Mouse (Mus musculus) myocyte (in vitro differentiated cells): ENCODE data around the gene Pip5k1a. TPM values are rescaled to one million over a fixed set of nuclear protein-coding genes. Genes with fewer than 3 reads are reported as not detected.
A peak's percentile ranks its signal among the peaks of the same experiment; 100 is the strongest.

ENCODE experiments used
- H3K27me3 ChIP-seq: one replicate; pipeline ENCODE4 v1.6.1; 2011; ENCODE audit not compliant: control insufficient read depth, insufficient read depth, insufficient read length
- H3K36me3 ChIP-seq: one replicate; pipeline ENCODE4 v1.6.1; 2011; ENCODE audit not compliant: control insufficient read depth, insufficient read depth
- H3K4me2 ChIP-seq: one replicate; pipeline ENCODE4 v1.6.1; 2011; ENCODE audit warnings: low read depth, control low read depth
- H3K4me3 ChIP-seq: one replicate; pipeline ENCODE4 v1.5.1; 2011; ENCODE audit warnings: mild to moderate bottlenecking, control low read depth, moderate library complexity
- H3K79me2 ChIP-seq: one replicate; pipeline ENCODE4 v1.6.1; 2011; ENCODE audit not compliant: control insufficient read depth, insufficient read depth
- H3ac ChIP-seq: one replicate; pipeline ENCODE4 v1.6.1; 2011; ENCODE audit not compliant: control insufficient read depth, insufficient read length
- CEBPB ChIP-seq: IDR thresholded peaks from 2 replicates; pipeline ENCODE4 v1.6.1; 2011; ENCODE audit warnings: mild to moderate bottlenecking, moderate library complexity; ENCODE audit not compliant: poor library complexity, insufficient read depth, severe bottlenecking
- E2F4 ChIP-seq: IDR thresholded peaks from one replicate; pipeline ENCODE4 v1.6.1; 2011; ENCODE audit warnings: mild to moderate bottlenecking, control low read depth, moderate library complexity; ENCODE audit not compliant: insufficient read depth
- MAX ChIP-seq: IDR thresholded peaks from one replicate; pipeline ENCODE4 v1.6.1; 2011; ENCODE audit warnings: low read depth, mild to moderate bottlenecking, control low read depth
- MYOD1 ChIP-seq, 3 experiments: IDR thresholded peaks; one replicate each; pipeline ENCODE4 v1.6.1; 2011; ENCODE audit warnings: control low read depth in 2 of 3, low read depth in 2 of 3, mild to moderate bottlenecking in 2 of 3, moderate library complexity in 1 of 3; ENCODE audit not compliant: insufficient read length in 2 of 3, control insufficient read depth in 1 of 3
- MYOG ChIP-seq, 3 experiments: IDR thresholded peaks; one replicate each; pipeline ENCODE4 v1.6.1; 2011; ENCODE audit warnings: control low read depth in 2 of 3, low read depth in 2 of 3, mild to moderate bottlenecking in 2 of 3; ENCODE audit not compliant: insufficient read length in 2 of 3, control insufficient read depth in 1 of 3, insufficient read depth in 1 of 3
- POLR2A ChIP-seq: IDR thresholded peaks from one replicate; pipeline ENCODE4 v1.6.1; 2011; ENCODE audit warnings: low read depth, mild to moderate bottlenecking, control low read depth, moderate library complexity; ENCODE audit not compliant: insufficient read length
- POLR2AphosphoS2 ChIP-seq: IDR thresholded peaks from one replicate; pipeline ENCODE4 v1.6.1; 2011; ENCODE audit warnings: low read depth, control low read depth; ENCODE audit not compliant: insufficient read length
- SRF ChIP-seq: IDR thresholded peaks from one replicate; pipeline ENCODE4 v1.6.1; 2011; ENCODE audit warnings: low read depth; ENCODE audit not compliant: control insufficient read depth, insufficient read length
- TCF12 ChIP-seq: IDR thresholded peaks from one replicate; pipeline ENCODE4 v1.6.1; 2011; ENCODE audit warnings: mild to moderate bottlenecking, control low read depth; ENCODE audit not compliant: poor library complexity, insufficient read depth, severe bottlenecking
- TCF3 ChIP-seq: IDR thresholded peaks from one replicate; pipeline ENCODE4 v1.6.1; 2011; ENCODE audit warnings: low read depth, control low read depth; ENCODE audit not compliant: insufficient read length
- USF1 ChIP-seq: IDR thresholded peaks from one replicate; pipeline ENCODE4 v1.6.1; 2011; ENCODE audit warnings: low read depth, mild to moderate bottlenecking, control low read depth, moderate library complexity
- polyA plus RNA-seq: library from polyadenylated mRNA; unstranded; fragments of >200 nt; fragmentation: generic; extraction: Trizol; gene quantifications from one replicate; pipeline ENCODE4 v1.2.1, GENCODE M21; 2012; ENCODE audit warnings: missing spikeins

The Pip5k1a gene
- polyA plus RNA-seq, 1 experiment: 27.3 TPM

GRCm38 (mm10) chr3:95012982-95013381 is 93.7 kb downstream of the Pip5k1a start:
- H3K79me2 ChIP-seq: peaks cover 6% of the 10 kb centered on the region
- H3K4me2 ChIP-seq: no peak overlapping the region
- H3K4me3 ChIP-seq: peak overlapping the region; percentile 58
- no peak for TF ChIP-seq MYOD1 (IDR thresholded peaks at IDR 0.05; ENCODE audit: control insufficient read depth in 1 of 3, insufficient read length in 2 of 3, low read depth in 2 of 3)
- TF ChIP-seq MYOG (IDR thresholded peaks at IDR 0.05; ENCODE audit: control insufficient read depth in 1 of 3, insufficient read depth in 1 of 3, insufficient read length in 2 of 3, low read depth in 2 of 3): no peak
- TF ChIP-seq POLR2AphosphoS2: no peak
- no peak for TF ChIP-seq POLR2A
- TF ChIP-seq SRF: no peak
- TF ChIP-seq MAX: no peak
- no peak for TF ChIP-seq E2F4
- no peak for TF ChIP-seq CEBPB
- no peak for TF ChIP-seq USF1
- TF ChIP-seq TCF3: no peak
- no peaks in the 10 kb centered on the region for H3K27me3 ChIP-seq
- H3ac ChIP-seq: no peak overlapping the region
- no peaks in the 10 kb centered on the region for H3K36me3 ChIP-seq

GRCm38 (mm10) chr3:95010396-95010795 is 96.3 kb downstream of the Pip5k1a start:
- no peak for TF ChIP-seq POLR2AphosphoS2
- no peak for TF ChIP-seq TCF3
- no peak for TF ChIP-seq TCF12
- TF ChIP-seq MYOG (IDR thresholded peaks at IDR 0.05; ENCODE audit: control insufficient read depth in 1 of 3, insufficient read depth in 1 of 3, insufficient read length in 2 of 3, low read depth in 2 of 3): peak in 2 of 3 experiments; percentile 22 to 71
- TF ChIP-seq SRF: no peak
- TF ChIP-seq POLR2A: no peak
- peak in 2 of 3 experiments; percentile 41 to 59 for TF ChIP-seq MYOD1 (IDR thresholded peaks at IDR 0.05; ENCODE audit: control insufficient read depth in 1 of 3, insufficient read length in 2 of 3, low read depth in 2 of 3)
- TF ChIP-seq CEBPB: no peak
- Histone ChIP-seq H3K79me2 (peaks cover 6% of the 10 kb centered on the region), H3K36me3 (peaks cover 5% of the 10 kb centered on the region), H3ac (no peak overlapping the region), H3K4me3 (no peak overlapping the region), H3K27me3 (no peaks in the 10 kb centered on the region), H3K4me2 (no peak overlapping the region)

Other genes with a start within 250 kb of the Pip5k1a start
- gene Psmb4, start 220.0 kb downstream of the Pip5k1a start, polyA plus RNA-seq: 475 TPM
- 0.44 TPM for gene Selenbp1, start 173.9 kb downstream of the Pip5k1a start, polyA plus RNA-seq
- gene Rfx5, start 152.9 kb downstream of the Pip5k1a start, polyA plus RNA-seq: 3.5 TPM
- gene Pi4kb, start 132.2 kb downstream of the Pip5k1a start, polyA plus RNA-seq: 44.9 TPM
- 11.5 TPM for gene Zfp687, start 91.5 kb downstream of the Pip5k1a start, polyA plus RNA-seq
- gene Psmd4, start 64.3 kb downstream of the Pip5k1a start, polyA plus RNA-seq: 338 TPM
- gene Vps72, start 4.1 kb upstream of the Pip5k1a start, polyA plus RNA-seq: 85.6 TPM
- 2.5 TPM for gene Tmod4, start 17.5 kb upstream of the Pip5k1a start, polyA plus RNA-seq
- gene Scnm1, start 27.1 kb upstream of the Pip5k1a start, polyA plus RNA-seq: 30.6 TPM
- gene Lysmd1, start 27.2 kb upstream of the Pip5k1a start, polyA plus RNA-seq: 7.0 TPM
- gene Tnfaip8l2, start 35.4 kb upstream of the Pip5k1a start, polyA plus RNA-seq: 0.22 TPM
- gene Sema6c, start 53.5 kb upstream of the Pip5k1a start, polyA plus RNA-seq: 29.0 TPM
- 3.3 TPM for gene Gabpb2, start 111.0 kb upstream of the Pip5k1a start, polyA plus RNA-seq
- gene Cdc42se1, start 121.8 kb upstream of the Pip5k1a start, polyA plus RNA-seq: 61.5 TPM
- gene Mllt11, start 125.2 kb upstream of the Pip5k1a start, polyA plus RNA-seq: 51.9 TPM
- 0.04 TPM for gene Gm128, start 134.7 kb upstream of the Pip5k1a start, polyA plus RNA-seq
- gene Bnipl, start 144.3 kb upstream of the Pip5k1a start, polyA plus RNA-seq: 0.31 TPM
- gene Mindy1, start 174.4 kb upstream of the Pip5k1a start, polyA plus RNA-seq: 33.3 TPM
- 43.1 TPM for gene Prune1, start 175.1 kb upstream of the Pip5k1a start, polyA plus RNA-seq
- gene Anxa9, start 200.2 kb upstream of the Pip5k1a start, polyA plus RNA-seq: 1.5 TPM
- gene Cers2, start 207.9 kb upstream of the Pip5k1a start, polyA plus RNA-seq: 116 TPM